ENCODE assay signal across 9 mouse cellular contexts in the genomic region with DNA sequence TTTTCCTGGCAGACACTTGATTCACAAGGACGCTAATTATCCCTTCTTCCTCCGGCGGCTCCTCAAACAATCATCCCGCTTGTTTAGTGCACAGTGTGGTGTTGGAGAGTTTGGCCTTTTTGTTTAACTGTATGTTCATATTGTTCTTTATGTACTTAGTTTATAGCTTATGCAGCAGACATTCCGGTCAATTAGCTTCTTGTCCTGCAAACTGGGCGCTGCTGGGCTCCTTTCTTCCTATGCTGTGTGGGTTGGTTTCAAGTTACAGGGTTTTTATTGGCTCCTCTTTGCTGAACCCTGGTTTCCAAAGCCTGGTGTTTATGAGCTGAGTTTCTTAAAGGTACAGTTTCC.
DNase-seq lines count a peak whose midpoint lies in the region; ATAC-seq lines count a peak whose summit lies in the region.
"Had no signal": no experiment of that assay in that cellular context is flagged by ENCODE, and none has a peak within 500 bp of the region (broad histone marks: within the 10 kb centered on the region; RNA-seq: fewer than 3 reads in every experiment).

No protein-coding gene starts in this region.

- WGBS in embryonic facial prominence, embryonic 14.5 days = 2% methylated on average over 6 of the region's 6 CpGs
- 0% methylated on average over 6 of the region's 6 CpGs for WGBS in hindbrain, embryonic 11.5 days
- 2% methylated on average over 6 of the region's 6 CpGs for WGBS in limb, embryonic 13.5 days
- WGBS in neural tube, embryonic 14.5 days = 2% methylated on average over 6 of the region's 6 CpGs

- 0 out of 2 replicates have a peak overlapping the region, but pooled peaks have one; percentile 30 for H3K9ac ChIP-seq in embryonic facial prominence, embryonic 14.5 days (ENCODE audit: low read depth, low read length)
- H3K9ac ChIP-seq in hindbrain, embryonic 11.5 days (ENCODE audit: low read depth, low read length) = no peak overlapping the region
- H3K9ac ChIP-seq in limb, embryonic 13.5 days = peak overlapping the region; percentile 50; the same call in 1 of the 2 replicates
- H3K9ac ChIP-seq in neural tube, embryonic 14.5 days (replicated peaks; ENCODE audit: low read depth, low read length) = no peak overlapping the region

- no peaks in the 10 kb centered on the region for H3K9me3 ChIP-seq in embryonic facial prominence, embryonic 14.5 days (ENCODE audit: control insufficient read depth, low read length)
- H3K9me3 ChIP-seq in hindbrain, embryonic 11.5 days (ENCODE audit: control insufficient read depth, low read length) = no peaks in the 10 kb centered on the region
- no peaks in the 10 kb centered on the region for H3K9me3 ChIP-seq in limb, embryonic 13.5 days
- no peaks in the 10 kb centered on the region for H3K9me3 ChIP-seq in neural tube, embryonic 14.5 days (ENCODE audit: control insufficient read depth, low read length)

- H3K4me3 ChIP-seq in embryonic facial prominence, embryonic 14.5 days (ENCODE audit: low read depth, low read length) = peak overlapping the region; percentile 7; the same call in 1 of the 2 replicates
- 0 out of 2 replicates have a peak overlapping the region, but pooled peaks have one; percentile 0 for H3K4me3 ChIP-seq in hindbrain, embryonic 11.5 days (ENCODE audit: low read depth, low read length)
- H3K4me3 ChIP-seq in limb, embryonic 13.5 days = peak overlapping the region; percentile 34
- no peak overlapping the region for H3K4me3 ChIP-seq in neural tube, embryonic 14.5 days (ENCODE audit: low read depth, low read length)
- H3K4me3 ChIP-seq: erythroblast, embryonic 14.5 days had no signal

- peak overlapping the region; percentile 42 for H3K4me2 ChIP-seq in embryonic facial prominence, embryonic 14.5 days (ENCODE audit: low read depth, low read length)
- peak overlapping the region; percentile 2 for H3K4me2 ChIP-seq in hindbrain, embryonic 11.5 days (replicated peaks; ENCODE audit: low read depth, low read length)
- H3K4me2 ChIP-seq in limb, embryonic 13.5 days (replicated peaks) = peak overlapping the region; percentile 68
- peak overlapping the region; percentile 7; the same call in 1 of the 2 replicates for H3K4me2 ChIP-seq in neural tube, embryonic 14.5 days (ENCODE audit: low read depth, low read length)

- no peaks in the 10 kb centered on the region for H3K36me3 ChIP-seq in embryonic facial prominence, embryonic 14.5 days (ENCODE audit: control insufficient read depth, insufficient read depth, low read length)
- H3K36me3 ChIP-seq in hindbrain, embryonic 11.5 days (ENCODE audit: control insufficient read depth, insufficient read depth, low read length) = no peaks in the 10 kb centered on the region
- H3K36me3 ChIP-seq in limb, embryonic 13.5 days = no peaks in the 10 kb centered on the region
- H3K36me3 ChIP-seq in neural tube, embryonic 14.5 days (ENCODE audit: control insufficient read depth, insufficient read depth, low read length) = no peaks in the 10 kb centered on the region

- DNase-seq in adrenal gland, postnatal 36 days = peak; percentile 36 to 49
- DNase-seq in embryonic facial prominence, embryonic 14.5 days (ENCODE audit: low spot score) = peak; percentile 93
- peak; percentile 54 for DNase-seq in hindbrain, embryonic 11.5 days (ENCODE audit: low spot score)
- no peak for DNase-seq in natural killer cell, adult 2 months (ENCODE audit: low spot score in 2 of 2)
- no peak for DNase-seq in thymus, adult 18-20 months
- no peak for DNase-seq in spleen, postnatal 36 days (ENCODE audit: low spot score in 2 of 2)

- H3K27me3 ChIP-seq in embryonic facial prominence, embryonic 14.5 days (replicated peaks; ENCODE audit: control insufficient read depth, insufficient read depth, low read length) = no peaks in the 10 kb centered on the region
- no peaks in the 10 kb centered on the region for H3K27me3 ChIP-seq in hindbrain, embryonic 11.5 days (ENCODE audit: control insufficient read depth, insufficient read depth, low read length)
- H3K27me3 ChIP-seq in limb, embryonic 13.5 days = no peaks in the 10 kb centered on the region
- H3K27me3 ChIP-seq in neural tube, embryonic 14.5 days (ENCODE audit: control insufficient read depth, insufficient read depth, low read length) = no peaks in the 10 kb centered on the region

- peak; percentile 67 for ATAC-seq in embryonic facial prominence, embryonic 14.5 days (ENCODE audit: low read depth)
- ATAC-seq in hindbrain, embryonic 11.5 days (ENCODE audit: low FRiP score) = peak; percentile 47; the same call in 1 of the 2 replicates
- peak; percentile 86 for ATAC-seq in limb, embryonic 13.5 days (ENCODE audit: low FRiP score, low read depth)
- 0 out of 2 replicates have a peak, but pooled peaks have one; percentile 14 for ATAC-seq in neural tube, embryonic 14.5 days (ENCODE audit: low read depth)

- H3K27ac ChIP-seq in embryonic facial prominence, embryonic 14.5 days (replicated peaks; ENCODE audit: low read depth, low read length) = peak overlapping the region; percentile 53
- peak overlapping the region; percentile 60 for H3K27ac ChIP-seq in hindbrain, embryonic 11.5 days (ENCODE audit: low read depth, low read length)
- H3K27ac ChIP-seq in limb, embryonic 13.5 days = peak overlapping the region; percentile 91
- H3K27ac ChIP-seq in neural tube, embryonic 14.5 days (ENCODE audit: low read depth, low read length) = peak overlapping the region; percentile 58; the same call in 1 of the 2 replicates

- peaks cover 41% of the 10 kb centered on the region for H3K4me1 ChIP-seq in embryonic facial prominence, embryonic 14.5 days (ENCODE audit: control insufficient read depth, insufficient read depth, low read length)
- H3K4me1 ChIP-seq in hindbrain, embryonic 11.5 days (replicated peaks; ENCODE audit: control insufficient read depth, insufficient read depth, low read length) = peaks cover 14% of the 10 kb centered on the region
- peaks cover 58% of the 10 kb centered on the region for H3K4me1 ChIP-seq in limb, embryonic 13.5 days
- H3K4me1 ChIP-seq in neural tube, embryonic 14.5 days (ENCODE audit: control insufficient read depth, insufficient read depth, low read length) = peaks cover 21% of the 10 kb centered on the region

Comparison
In these comparisons a context has a peak if more than half of its experiments do, and no peak if none do; other contexts are left out.
1. DNase-seq: peak in adrenal gland, postnatal 36 days (2 of 2), embryonic facial prominence, embryonic 14.5 days (single experiment) and hindbrain, embryonic 11.5 days (single experiment); none in natural killer cell, adult 2 months (0 of 2), thymus, adult 18-20 months (0 of 2) and spleen, postnatal 36 days (0 of 2).
2. ATAC-seq: peak in every context shown above with its lines; median percentile 86 in limb, embryonic 13.5 days; 67 in embryonic facial prominence, embryonic 14.5 days; 47 in hindbrain, embryonic 11.5 days; 14 in neural tube, embryonic 14.5 days.
3. H3K4me2 ChIP-seq: peak in every context shown above with its lines; median percentile 68 in limb, embryonic 13.5 days; 42 in embryonic facial prominence, embryonic 14.5 days; 7 in neural tube, embryonic 14.5 days; 2 in hindbrain, embryonic 11.5 days.
4. H3K9ac ChIP-seq: peak in embryonic facial prominence, embryonic 14.5 days (single experiment) and limb, embryonic 13.5 days (single experiment); none in hindbrain, embryonic 11.5 days (single experiment) and neural tube, embryonic 14.5 days (single experiment).
5. Peak in every context shown above with its lines, with median percentiles within 50 percentile points of each other: H3K27ac ChIP-seq.